Mouse (Mus musculus): Measurements from ENCODE around the gene Ddn. TPM values are rescaled to one million over a fixed set of nuclear protein-coding genes. Genes with fewer than 3 reads are reported as not detected.

Ddn gene
- total RNA-seq, 2 experiments from 2014 or later = not detected

- ATAC-seq (replicated peaks; ENCODE audit: poor library complexity, severe bottlenecking) = 0 out of 2 replicates have a peak, but pooled peaks have one; percentile 8
Observed at GRCm38 (mm10) chr15:98777762-98778161, 31.5 kb downstream of the Ddn start, which contains the start of gene Wnt10b. Gene Wnt10b, minus strand, starts transcription at chr15:98778150.

- ATAC-seq (replicated peaks; ENCODE audit: poor library complexity, severe bottlenecking) = no peak
Observed at GRCm38 (mm10) chr15:98777005-98777616, 32.2 kb downstream of the Ddn start.

DNA sequence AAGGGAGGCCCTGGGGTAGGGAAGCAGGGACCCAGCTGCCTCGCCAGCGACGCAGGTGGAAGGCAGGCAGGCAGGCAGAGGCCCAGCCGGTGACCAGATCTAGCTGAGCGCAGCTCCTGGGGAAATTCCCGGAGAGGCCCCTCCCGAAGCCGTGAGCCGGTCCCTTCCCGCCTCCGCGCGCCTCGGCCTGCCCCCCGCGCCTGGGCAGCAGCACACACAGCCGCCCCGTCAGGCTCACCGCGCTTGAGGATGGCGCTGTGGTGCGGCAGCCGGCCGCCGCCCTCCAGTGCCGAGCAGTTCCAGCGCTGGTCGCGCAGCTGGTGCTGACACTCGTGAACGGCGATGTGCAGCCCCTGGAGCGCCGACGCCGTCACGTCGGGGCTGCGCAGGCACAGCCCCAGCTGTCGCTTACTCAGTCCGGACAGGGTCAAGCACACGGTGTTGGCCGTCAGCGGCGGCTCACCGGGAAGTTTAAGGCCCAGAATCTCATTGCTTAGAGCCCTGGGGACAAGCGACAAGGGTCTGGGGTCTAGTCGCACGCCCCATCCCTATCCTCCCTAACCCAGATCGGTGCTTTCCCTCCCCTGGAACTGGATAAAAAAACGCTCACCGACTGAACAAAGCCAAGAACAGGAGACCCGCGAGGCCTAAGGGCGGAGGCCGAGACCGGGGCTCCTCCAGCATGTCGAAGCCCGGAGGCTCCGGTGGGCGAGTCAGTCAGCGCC lies 32.8 kb downstream of the Ddn start:
- ATAC-seq (replicated peaks; ENCODE audit: poor library complexity, severe bottlenecking) = peak; percentile 47

GRCm38 (mm10) chr15:98775533-98775932 lies 33.8 kb downstream of the Ddn start:
- ATAC-seq (replicated peaks; ENCODE audit: poor library complexity, severe bottlenecking) = no peak

- ATAC-seq (replicated peaks; ENCODE audit: poor library complexity, severe bottlenecking) = no peak
Observed at GRCm38 (mm10) chr15:98774096-98774495, 35.2 kb downstream of the Ddn start.

DNA sequence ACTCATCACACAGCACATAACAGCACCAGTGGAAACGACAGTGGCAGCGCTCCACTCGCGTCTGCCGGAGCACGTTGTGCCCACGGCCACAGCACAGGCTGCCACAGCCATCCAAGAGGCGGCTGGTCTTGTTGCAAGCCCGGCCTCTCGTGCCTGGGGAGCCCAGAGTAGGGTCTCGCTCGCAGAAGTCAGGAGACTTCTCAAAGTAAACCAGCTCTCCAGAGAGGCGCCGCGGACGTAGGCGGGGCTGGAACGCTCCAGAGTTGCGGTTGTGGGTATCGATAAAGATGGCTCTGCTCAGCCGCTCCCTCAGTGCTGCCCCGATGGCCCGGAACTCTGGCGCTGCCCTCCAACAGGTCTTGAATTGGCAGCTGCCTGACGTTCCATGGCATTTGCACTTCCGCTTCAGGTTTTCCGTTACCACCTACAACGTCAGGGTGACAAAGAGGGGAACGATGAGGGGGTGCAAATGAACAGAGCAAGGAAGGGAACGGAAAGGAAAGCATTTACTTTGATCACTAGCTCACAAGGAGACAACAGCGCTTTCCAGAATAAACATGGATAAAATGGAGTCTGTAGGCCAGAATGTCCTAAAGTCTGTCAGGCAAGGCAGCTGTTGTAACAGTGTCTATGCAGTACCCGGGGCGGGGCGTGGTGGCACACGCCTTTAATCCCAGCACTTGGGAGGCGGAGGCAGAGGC lies 36.6 kb downstream of the Ddn start:
- peak; percentile 77 for ATAC-seq (replicated peaks; ENCODE audit: poor library complexity, severe bottlenecking)

DNA sequence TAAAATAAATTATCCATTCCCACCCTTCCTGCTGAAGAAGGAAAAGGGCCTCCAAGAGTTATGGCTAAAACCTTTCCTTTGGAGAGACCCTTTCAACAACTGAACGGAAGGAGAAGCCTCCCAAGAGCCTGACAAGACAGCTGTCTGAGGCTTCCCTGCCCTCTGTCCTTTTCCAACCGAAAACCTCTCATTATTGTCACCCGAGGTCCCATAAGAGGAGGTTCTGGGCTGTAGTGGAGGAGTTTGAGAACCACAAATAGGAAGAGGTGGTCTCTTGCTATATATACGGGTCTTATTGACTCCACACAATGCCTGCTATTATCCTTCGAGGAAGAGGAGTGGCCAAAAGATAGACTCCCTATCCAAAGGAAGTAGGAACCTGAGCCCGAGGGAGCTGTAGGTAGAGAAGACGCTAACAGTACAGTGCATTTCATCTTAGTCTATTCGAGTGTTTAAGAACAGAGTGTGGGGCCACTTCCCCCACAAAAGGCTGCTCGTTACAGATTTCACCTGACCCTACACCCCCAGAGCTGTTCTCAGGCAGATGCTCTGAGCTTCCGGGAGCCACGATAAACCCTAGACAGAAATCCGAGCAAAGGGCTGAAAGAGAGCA lies 37.4 kb downstream of the Ddn start:
- ATAC-seq (replicated peaks; ENCODE audit: poor library complexity, severe bottlenecking) = no peak

DNA sequence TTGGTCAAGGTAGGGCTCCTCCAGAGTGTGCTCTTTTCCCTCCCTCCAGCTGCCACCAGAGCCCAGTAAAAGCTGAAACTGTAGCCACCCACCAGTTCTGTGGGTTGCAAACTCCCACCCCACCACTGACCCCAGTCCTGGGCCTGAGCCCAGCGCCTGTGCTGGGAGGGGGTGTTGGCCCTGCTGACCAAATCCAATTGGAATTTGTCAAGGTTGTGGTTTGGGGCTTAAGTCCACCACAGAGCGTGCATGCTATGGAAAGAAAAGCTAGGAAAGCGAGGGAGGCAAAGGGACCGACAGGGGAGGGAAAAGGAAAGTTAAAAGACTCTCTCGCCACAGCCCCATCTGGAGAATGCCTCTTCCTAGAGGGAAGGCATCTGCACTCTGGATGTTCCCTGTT lies 41.0 kb downstream of the Ddn start:
- ATAC-seq (replicated peaks; ENCODE audit: poor library complexity, severe bottlenecking) = no peak

- no peak for ATAC-seq (replicated peaks; ENCODE audit: poor library complexity, severe bottlenecking)
Observed at GRCm38 (mm10) chr15:98765929-98766328, 43.4 kb downstream of the Ddn start.

DNA sequence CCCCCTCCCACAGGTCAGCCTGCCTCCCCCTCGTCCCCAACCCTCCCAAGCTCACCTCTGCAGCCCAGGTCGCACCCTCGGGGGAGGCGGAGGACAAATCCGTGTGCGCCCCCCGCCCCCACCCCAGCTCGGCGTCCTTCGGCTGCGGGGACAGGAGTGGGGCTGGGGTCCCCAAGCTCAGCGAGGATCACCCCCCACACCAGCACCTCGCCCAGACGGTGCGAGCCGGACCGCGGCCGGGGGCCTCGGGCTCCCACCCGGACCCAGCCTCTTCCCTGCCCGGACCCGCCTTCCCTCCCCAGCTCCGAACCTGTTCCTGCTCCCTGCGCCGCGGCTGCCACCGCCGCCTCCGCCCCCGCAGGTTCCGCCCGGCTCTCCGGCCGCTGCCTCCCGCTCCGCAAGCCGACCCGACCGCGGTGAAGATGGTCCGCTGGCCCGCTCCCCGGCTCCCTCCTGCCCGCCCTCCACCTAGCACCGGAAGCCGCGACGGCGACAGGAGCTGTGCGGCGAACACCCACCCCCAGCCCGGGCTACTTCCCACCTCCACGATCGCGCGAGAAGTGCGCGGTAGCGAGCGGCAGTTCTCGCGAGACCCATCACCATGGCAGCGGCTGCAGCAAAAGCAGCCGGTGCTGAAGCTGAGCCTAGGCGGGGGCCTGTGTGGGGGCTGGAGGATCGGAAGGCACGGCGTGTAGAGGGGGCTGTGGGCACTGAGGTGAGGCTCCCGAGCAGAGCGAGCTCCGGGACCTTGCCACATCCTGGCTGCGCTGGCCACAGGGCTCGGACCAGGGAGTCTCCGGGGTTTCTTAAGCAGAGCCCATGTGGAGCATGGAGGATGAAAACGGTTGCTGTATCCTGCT lies 46.4 kb downstream of the Ddn start, which contains the start of gene Arf3:
Gene Arf3 (minus strand): TSS at position 545 of the 860 bp plus-strand sequence.
- ATAC-seq (replicated peaks; ENCODE audit: poor library complexity, severe bottlenecking) = peak; percentile 88

DNA sequence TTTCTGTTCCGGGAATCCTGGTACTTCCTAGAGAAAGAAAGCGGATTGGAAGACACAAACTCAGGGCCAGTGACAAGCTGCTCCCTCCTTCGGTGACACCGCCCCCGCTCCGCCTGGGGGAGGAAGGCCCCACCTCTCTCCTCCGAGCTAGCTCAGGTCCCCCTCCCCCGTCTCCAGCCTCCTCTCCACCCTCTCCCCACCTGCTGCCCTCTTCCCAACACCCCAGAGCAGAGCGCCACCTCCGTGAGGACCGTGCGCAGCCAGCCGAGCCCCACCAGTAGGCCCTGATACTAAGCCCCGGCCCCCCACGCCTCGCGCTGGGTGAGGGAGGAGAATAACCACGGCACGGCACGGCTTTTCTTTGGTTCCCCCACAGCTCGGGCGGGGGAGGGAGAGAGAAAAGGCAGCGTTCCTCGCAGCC lies 47.1 kb downstream of the Ddn start:
- peak; percentile 67 for ATAC-seq (replicated peaks; ENCODE audit: poor library complexity, severe bottlenecking)

GRCm38 (mm10) chr15:98754125-98754524 lies 55.2 kb downstream of the Ddn start:
- no peak for ATAC-seq (replicated peaks; ENCODE audit: poor library complexity, severe bottlenecking)

Other genes with a start within 250 kb of the Ddn start
- gene Ccnt1, start 238.6 kb downstream of the Ddn start, total RNA-seq (2014; fragmentation: Nextera tagmentation) = 53.4 and 57.0 TPM in 2 replicates
- gene Ccnt1, start 238.6 kb downstream of the Ddn start, total RNA-seq (2017) = 57.3 and 70.4 TPM in 2 replicates
- not detected in 2 replicates for gene 4930415O20Rik, start 238.5 kb downstream of the Ddn start, total RNA-seq (2014; fragmentation: Nextera tagmentation)
- gene 4930415O20Rik, start 238.5 kb downstream of the Ddn start, total RNA-seq (2017) = not detected in 2 replicates
- 1.8 and 3.1 TPM in 2 replicates for gene Adcy6, start 199.4 kb downstream of the Ddn start, total RNA-seq (2014; fragmentation: Nextera tagmentation)
- 2.1 and 2.9 TPM in 2 replicates for gene Adcy6, start 199.4 kb downstream of the Ddn start, total RNA-seq (2017)
- gene Cacnb3, start 178.7 kb downstream of the Ddn start, total RNA-seq (2014; fragmentation: Nextera tagmentation) = not detected in 2 replicates
- not detected in 2 replicates for gene Cacnb3, start 178.7 kb downstream of the Ddn start, total RNA-seq (2017)
- gene Ddx23, start 146.6 kb downstream of the Ddn start, total RNA-seq (2014; fragmentation: Nextera tagmentation) = 76.1 and 82.1 TPM in 2 replicates
- 79.5 and 103 TPM in 2 replicates for gene Ddx23, start 146.6 kb downstream of the Ddn start, total RNA-seq (2017)
- 0.11 and 0.39 TPM in 2 replicates for gene Rnd1, start 132.0 kb downstream of the Ddn start, total RNA-seq (2014; fragmentation: Nextera tagmentation)
- 0.67 and 2.7 TPM in 2 replicates for gene Rnd1, start 132.0 kb downstream of the Ddn start, total RNA-seq (2017)
- gene Ccdc65, start 101.3 kb downstream of the Ddn start, total RNA-seq (2014; fragmentation: Nextera tagmentation) = not detected in 2 replicates
- not detected in 2 replicates for gene Ccdc65, start 101.3 kb downstream of the Ddn start, total RNA-seq (2017)
- gene Fkbp11, start 81.3 kb downstream of the Ddn start, total RNA-seq (2014; fragmentation: Nextera tagmentation) = 37.6 and 39.9 TPM in 2 replicates
- gene Fkbp11, start 81.3 kb downstream of the Ddn start, total RNA-seq (2017) = 63.8 and 66.3 TPM in 2 replicates
- gene Arf3, start 46.3 kb downstream of the Ddn start, total RNA-seq (2014; fragmentation: Nextera tagmentation) = 39.0 and 41.4 TPM in 2 replicates
- 29.9 and 32.7 TPM in 2 replicates for gene Arf3, start 46.3 kb downstream of the Ddn start, total RNA-seq (2017)
- 0.47 TPM in 1 of 2 replicates, not detected in the other for gene Wnt10b, start 31.3 kb downstream of the Ddn start, total RNA-seq (2014; fragmentation: Nextera tagmentation)
- 0.26 TPM in 1 of 2 replicates, not detected in the other for gene Wnt10b, start 31.3 kb downstream of the Ddn start, total RNA-seq (2017)
- not detected in 2 replicates for gene Wnt1, start 19.6 kb downstream of the Ddn start, total RNA-seq (2014; fragmentation: Nextera tagmentation)
- not detected in 2 replicates for gene Wnt1, start 19.6 kb downstream of the Ddn start, total RNA-seq (2017)
- gene Prkag1, start 22.0 kb upstream of the Ddn start, total RNA-seq (2014; fragmentation: Nextera tagmentation) = 34.2 and 63.8 TPM in 2 replicates
- 85.0 and 110 TPM in 2 replicates for gene Prkag1, start 22.0 kb upstream of the Ddn start, total RNA-seq (2017)
- gene Kmt2d, start 61.7 kb upstream of the Ddn start, total RNA-seq (2014; fragmentation: Nextera tagmentation) = 59.0 and 81.0 TPM in 2 replicates
- gene Kmt2d, start 61.7 kb upstream of the Ddn start, total RNA-seq (2017) = 15.8 and 24.9 TPM in 2 replicates
- gene Rhebl1, start 85.0 kb upstream of the Ddn start, total RNA-seq (2014; fragmentation: Nextera tagmentation) = 14.3 and 25.5 TPM in 2 replicates
- gene Rhebl1, start 85.0 kb upstream of the Ddn start, total RNA-seq (2017) = 4.3 and 7.3 TPM in 2 replicates
- gene Dhh, start 89.0 kb upstream of the Ddn start, total RNA-seq (2014; fragmentation: Nextera tagmentation) = not detected in 2 replicates
- gene Dhh, start 89.0 kb upstream of the Ddn start, total RNA-seq (2017) = not detected in 2 replicates
- 3.5 and 8.5 TPM in 2 replicates for gene Lmbr1l, start 108.7 kb upstream of the Ddn start, total RNA-seq (2014; fragmentation: Nextera tagmentation)
- 7.7 and 11.9 TPM in 2 replicates for gene Lmbr1l, start 108.7 kb upstream of the Ddn start, total RNA-seq (2017)
- gene Tuba1b, start 125.1 kb upstream of the Ddn start, total RNA-seq (2014; fragmentation: Nextera tagmentation) = 2,030 and 2,397 TPM in 2 replicates
- gene Tuba1b, start 125.1 kb upstream of the Ddn start, total RNA-seq (2017) = 964 and 1,039 TPM in 2 replicates
- not detected in 2 replicates for gene Gm49450, start 144.1 kb upstream of the Ddn start, total RNA-seq (2014; fragmentation: Nextera tagmentation)
- gene Gm49450, start 144.1 kb upstream of the Ddn start, total RNA-seq (2017) = not detected in 2 replicates
- gene Tuba1a, start 144.2 kb upstream of the Ddn start, total RNA-seq (2014; fragmentation: Nextera tagmentation) = 21.3 and 34.8 TPM in 2 replicates
- 19.6 and 24.6 TPM in 2 replicates for gene Tuba1a, start 144.2 kb upstream of the Ddn start, total RNA-seq (2017)
- 117 and 131 TPM in 2 replicates for gene Tuba1c, start 220.4 kb upstream of the Ddn start, total RNA-seq (2014; fragmentation: Nextera tagmentation)
- 109 and 120 TPM in 2 replicates for gene Tuba1c, start 220.4 kb upstream of the Ddn start, total RNA-seq (2017)
- gene Prph, start 245.7 kb upstream of the Ddn start, total RNA-seq (2014; fragmentation: Nextera tagmentation) = not detected in 2 replicates
- not detected in 2 replicates for gene Prph, start 245.7 kb upstream of the Ddn start, total RNA-seq (2017)